Mouse (Mus musculus) gastrocnemius, adult 8-10 months (tissue): Measurements from ENCODE around the gene Eid2b. TPM values are rescaled to one million over a fixed set of nuclear protein-coding genes. Genes with fewer than 3 reads are reported as not detected.

Source experiments
- DNase-seq, 2 experiments: peaks; one replicate each; pipeline ENCODE4 v3.0.0; 2022; ENCODE audit warnings: low spot score in 2 of 2
- total RNA-seq, 4 experiments: library from RNA; stranded (reverse); gene quantifications; 2 replicates each; pipeline ENCODE4 v1.2.4; 2022

The Eid2b gene
- total RNA-seq, 4 experiments from 2014 or later: 5.1 to 7.2 (median 6.3) TPM

DNA sequence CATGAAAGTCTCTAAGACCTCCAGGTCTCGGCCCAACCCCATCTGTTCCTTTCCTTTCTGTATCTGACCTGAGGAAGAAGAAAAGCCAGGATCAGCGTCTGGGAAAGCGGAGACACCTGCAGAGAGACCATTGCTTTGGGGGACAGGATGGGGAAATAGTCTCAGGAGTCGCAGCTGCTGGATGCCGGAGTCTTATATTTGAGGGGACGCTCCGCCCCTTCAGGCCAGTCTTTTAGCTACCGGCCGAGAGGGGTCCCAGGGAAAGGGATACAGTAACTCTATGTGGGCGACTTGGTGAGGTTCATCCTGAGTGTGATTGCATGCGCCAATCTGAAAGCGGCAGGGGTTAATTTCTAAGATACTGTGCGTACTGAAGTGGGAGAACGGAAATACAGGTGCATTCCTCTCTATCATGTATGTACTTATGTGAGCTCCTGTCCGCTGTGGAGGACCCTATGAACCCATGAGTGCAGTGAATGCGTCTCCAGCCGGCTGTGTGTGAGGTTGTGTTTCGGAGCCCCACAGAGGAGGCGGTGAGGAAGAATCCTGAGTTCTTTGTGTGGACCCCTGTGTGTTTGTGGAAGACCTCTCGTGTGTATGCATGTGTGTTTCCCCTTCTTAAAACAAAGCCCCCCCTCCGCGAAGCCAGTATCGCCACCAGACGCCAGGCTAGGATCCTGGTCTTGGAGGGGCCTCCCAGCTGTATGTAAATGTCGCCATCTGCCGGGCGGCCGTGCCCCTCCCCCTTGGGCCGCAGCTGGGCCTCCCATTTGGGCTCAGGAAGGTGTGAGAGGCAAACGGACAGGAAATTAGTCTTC, 24.3 kb downstream of the Eid2b start, which contains the start of gene Dll3:
Gene Dll3 (minus strand): TSS at position 623 of the 818 bp plus-strand sequence.
- DNase-seq: no peak

DNA sequence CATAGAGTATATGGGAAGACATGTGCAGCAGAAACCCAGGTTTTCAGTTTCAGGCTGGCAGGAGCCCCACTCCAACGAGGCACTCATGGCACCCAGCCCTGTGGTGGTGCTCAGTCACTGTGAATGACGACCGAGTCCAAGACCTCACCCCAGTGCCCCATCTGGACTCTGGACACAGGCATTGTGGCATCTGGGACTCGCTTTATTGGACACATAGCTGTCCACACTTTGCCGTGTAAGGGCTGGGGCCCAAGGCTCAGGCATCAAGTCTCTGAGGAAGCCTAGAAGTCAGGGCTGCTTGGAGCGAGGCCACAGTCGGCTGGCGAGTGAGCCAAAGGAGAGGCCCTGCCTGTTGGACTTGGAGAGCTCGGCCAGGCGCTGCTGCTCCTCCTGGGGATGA, 28.1 kb downstream of the Eid2b start:
- no peak for DNase-seq

DNA sequence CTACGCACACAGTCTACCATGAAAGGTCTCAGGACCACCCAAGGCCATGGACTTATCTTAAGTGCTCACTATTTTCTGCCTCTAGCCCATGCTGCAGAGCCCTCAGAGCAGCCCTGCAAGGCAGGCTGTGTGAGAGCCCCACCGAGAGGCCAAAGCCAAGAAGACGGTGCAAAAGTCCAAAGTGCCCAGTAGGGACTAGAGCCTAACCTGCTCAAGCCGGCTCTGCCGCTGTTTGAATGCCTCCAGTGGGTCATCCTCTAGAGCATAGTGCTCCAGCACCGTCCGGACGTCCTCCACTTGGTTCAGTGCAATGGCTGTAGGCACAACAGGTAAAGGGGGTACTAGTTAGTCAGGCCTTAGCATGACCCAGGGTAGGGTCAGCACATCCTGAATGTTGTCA, 28.7 kb downstream of the Eid2b start:
- DNase-seq: no peak

DNA sequence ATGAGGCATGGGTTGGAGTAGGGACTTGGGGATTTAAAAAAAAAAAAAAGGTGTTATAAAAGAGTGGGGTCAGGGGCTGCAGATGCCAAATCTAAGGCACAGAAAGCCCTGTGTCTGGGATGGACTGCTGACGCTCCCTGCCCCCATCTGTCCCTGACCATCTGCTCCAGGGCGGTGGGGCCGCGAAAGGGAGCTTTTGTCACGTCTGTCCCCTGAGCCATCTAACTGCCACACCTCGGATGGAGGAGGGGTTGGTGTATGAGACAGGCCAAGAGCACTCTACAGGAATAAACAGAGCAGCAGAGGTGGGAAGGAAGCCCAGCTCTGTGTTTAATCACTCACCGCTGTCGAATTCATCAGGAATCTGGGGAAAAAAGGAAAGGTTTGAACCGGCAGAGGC, 32.2 kb downstream of the Eid2b start:
- DNase-seq: no peak

DNA sequence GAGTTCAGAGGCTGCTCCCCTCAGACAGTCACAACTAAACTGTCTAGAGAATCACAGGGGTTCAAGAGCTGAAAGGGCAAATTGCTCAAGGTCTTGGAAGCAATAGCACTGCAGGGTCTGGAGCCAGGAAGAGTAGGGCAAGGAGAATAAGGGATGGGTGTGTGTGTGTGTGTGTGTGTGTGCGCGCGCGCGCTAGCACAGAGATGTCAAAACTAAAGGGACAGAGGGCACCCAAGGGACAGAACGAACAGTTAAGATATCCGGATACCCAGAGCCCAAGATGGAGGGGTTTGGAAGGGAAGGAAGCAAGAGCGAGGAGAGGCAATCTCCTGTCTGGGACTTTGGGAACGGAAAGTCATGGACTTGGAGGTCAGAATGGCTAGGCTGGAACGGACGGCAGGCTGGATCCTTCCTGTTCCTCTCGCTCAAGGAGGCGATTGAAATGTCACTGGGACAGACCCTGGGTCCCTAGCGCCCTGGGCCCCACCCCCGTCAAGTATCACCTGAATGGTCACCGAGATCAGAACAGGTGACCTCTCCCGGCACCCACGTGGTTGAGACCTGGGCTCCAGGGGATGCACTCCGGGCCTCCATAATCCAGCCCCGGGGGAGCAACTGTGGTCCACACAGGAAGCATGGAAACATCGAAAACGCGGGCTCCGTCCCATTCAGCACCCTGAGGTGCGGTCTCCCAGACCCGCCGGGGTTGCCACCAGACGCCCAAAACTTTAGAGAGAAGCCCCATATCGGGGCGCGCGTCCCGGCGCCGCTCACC, 33.8 kb downstream of the Eid2b start:
- DNase-seq: peak in 1 of 2 experiments; percentile 23

DNA sequence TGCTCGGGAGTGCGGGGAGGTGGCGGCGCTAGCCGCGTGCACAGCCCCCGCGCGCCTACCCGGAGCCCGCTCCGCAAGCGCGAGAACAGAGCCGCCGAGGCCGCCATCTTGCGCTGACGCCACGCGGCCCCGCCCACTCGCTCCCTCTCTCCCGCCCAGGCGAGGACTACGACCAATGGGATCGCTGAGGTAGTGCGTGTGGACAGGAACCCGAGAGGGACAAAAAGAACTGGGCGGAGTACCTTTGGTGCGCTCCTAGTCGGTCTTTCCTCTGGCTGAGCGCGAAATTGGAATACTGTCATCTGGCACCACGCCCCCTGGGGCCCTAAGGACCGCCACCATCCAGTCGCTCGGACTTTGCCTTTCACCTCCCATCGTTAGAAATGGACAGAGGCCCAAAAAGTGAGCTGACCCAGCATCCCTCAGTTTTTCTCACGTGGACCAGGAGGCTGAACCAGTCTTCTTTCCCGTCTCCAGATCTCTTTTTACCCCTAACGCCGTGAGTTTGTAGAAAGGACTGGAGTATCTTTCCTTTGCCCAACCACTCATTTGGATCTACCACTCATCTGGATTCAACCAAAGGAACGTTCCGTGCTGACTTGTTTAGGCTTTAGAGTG, 34.5 kb downstream of the Eid2b start, which contains the start of gene Timm50:
Gene Timm50 (minus strand): TSS at position 147 of the 618 bp plus-strand sequence.
- peak; percentile 95 for DNase-seq

DNA sequence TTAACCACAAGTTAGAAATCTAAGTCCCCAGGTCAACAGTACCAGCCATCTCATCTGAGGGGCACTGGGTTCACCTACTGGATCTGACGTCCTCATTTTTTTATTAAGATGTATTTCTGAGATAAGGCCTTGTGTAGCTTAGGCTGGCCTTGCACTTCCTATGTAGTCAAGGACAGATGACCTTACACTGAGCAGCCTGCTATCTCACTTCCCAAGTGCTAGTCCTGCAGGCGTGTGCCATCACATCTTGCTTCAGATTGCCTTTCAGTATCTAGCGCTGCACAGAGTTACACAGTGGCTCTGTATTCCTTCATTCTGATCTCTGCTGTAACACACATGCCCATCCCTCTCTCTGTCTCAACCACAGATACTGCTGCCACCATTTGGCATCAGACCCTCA, 40.5 kb downstream of the Eid2b start:
- no peak for DNase-seq

DNA sequence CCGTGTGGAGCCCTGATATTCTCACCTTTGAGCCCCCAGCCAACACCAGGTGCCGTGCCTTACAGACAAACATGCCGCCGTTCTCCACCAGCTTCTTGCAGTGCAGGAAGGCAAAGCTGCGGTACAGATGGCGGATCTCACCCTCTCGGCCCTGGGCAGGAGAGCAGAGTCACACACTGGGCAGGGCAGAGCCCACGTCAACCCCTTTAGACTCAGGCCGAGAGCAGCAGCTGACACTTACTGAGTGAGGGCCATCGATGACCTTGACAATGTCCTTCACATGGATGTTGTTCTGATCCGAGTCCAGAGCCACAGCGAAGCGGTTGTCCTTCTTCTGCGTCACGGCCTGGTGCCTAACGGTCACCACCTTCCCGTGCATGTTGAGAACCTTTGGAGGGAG, 41.2 kb downstream of the Eid2b start:
- no peak for DNase-seq

DNA sequence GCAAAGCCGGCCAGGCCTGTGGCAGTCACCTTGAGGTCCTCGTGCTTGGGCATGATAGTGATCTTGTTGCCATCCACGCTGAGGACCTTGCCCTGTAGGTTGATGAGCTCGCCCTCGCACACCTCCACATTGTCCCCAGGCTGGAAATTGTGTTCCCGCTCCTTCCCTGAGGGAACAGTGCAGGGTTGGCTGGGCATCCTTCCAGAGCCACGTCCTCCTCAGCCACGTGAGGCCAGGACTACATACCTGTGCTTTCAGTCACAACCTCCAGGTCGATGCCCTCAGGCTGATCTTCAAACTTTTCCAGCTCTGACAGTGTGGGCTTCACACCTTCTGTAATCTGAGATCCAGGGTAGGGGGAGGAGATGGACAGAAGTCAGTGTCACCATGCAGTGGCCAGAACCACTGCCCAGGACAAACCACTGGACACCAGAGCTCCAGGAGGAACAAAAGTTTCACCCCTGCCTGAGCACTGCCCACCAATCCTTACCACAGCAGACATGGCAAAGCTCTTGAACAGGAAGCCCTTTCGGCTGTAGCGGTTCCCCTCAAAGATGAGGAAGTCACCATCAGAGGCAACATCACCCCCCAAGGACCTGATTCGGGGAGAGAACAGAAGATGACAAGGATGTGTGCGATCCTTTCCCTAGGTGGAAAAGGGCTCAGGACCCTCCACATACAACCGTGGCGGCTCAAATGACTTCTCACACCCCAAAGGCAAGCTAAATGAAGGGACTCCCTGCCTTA, 44.6 kb downstream of the Eid2b start:
- DNase-seq: no peak

DNA sequence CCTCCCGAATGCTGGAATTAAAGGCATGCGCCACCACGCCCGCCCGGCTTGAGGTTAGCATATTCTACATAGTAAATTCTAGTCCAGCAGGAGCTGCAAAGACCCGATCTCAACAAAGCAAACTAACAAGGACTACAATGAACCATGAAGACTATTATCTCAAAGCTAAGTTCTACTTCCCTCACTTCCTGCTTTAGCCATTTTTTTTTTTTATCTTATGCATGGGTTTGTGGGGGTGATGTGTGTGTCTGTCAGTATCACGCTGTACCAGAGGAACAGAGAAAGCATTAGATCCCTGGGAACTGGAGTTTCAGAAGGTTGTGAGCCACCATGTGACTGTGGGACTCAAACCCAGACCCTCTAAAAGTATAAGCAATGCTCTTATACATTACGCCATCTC, 47.8 kb downstream of the Eid2b start:
- no peak for DNase-seq

DNA sequence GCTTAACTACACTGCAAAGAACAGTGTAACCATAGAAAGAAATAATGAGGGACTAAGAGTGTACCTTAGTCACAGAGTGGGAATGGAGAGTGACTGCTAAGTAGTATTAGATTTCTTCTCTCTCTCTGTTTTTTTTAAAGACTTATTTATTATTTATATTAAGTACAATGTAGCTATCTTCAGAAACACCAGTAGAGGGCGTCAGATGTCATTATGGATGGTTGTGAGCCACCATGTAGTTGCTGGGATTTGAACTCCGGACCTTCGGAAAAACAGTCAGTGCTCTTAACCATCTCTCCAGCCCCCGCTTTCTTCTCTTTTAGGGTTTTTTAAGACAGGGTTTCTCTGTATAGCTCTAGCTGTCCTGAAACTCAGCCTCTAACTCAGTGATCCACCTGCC, 48.9 kb downstream of the Eid2b start:
- DNase-seq: no peak

DNA sequence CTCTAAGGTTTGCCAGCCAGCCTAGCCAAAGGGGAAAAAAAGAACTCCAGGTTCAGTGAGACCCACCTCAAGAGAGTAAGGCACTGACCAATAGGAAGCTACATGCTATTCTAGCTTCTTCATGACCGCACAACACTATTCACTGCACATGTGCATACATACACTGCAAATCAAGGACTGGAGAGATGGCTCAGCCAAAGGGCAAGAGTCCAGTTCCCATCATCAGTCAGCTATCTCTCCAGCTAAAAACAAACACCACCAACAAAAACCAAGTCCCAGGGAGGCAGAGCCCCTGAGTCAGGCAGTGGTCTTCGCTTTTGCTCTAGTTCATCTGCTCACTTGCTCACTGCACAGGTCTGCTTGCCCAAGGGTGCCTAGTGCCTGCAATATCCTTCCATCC, 50.7 kb downstream of the Eid2b start:
- DNase-seq: no peak

Other genes with a start within 250 kb of the Eid2b start
- gene Psmc4, start 227.6 kb upstream of the Eid2b start, total RNA-seq: 10 to 100 TPM; 96.1 to 99.7 (median 97.2) TPM
- under 1 TPM in 1 of 4 experiments, not detected in 3; 0.08 TPM for gene Fcgbp, start 206.5 kb upstream of the Eid2b start, total RNA-seq
- gene 9530053A07Rik, start 148.3 kb upstream of the Eid2b start, total RNA-seq: not detected
- gene Fbl, start 108.0 kb upstream of the Eid2b start, total RNA-seq: 10 to 100 TPM; 16.8 to 25.3 (median 18.6) TPM
- 10 to 100 TPM; 58.2 to 74.5 (median 66.1) TPM for gene Dyrk1b, start 98.3 kb upstream of the Eid2b start, total RNA-seq
- 1 to 10 TPM; 5.6 to 5.9 (median 5.8) TPM for gene Eid2, start 9.9 kb upstream of the Eid2b start, total RNA-seq
- gene Selenov, start 13.4 kb downstream of the Eid2b start, total RNA-seq: not detected
- gene Dll3, start 24.5 kb downstream of the Eid2b start, total RNA-seq: not detected
- gene Timm50, start 34.3 kb downstream of the Eid2b start, total RNA-seq: 10 to 100 TPM; 39.4 to 49.9 (median 45.0) TPM
- 10 to 100 TPM; 61.6 to 76.5 (median 73.0) TPM for gene Supt5, start 61.0 kb downstream of the Eid2b start, total RNA-seq
- gene Rps16, start 72.9 kb downstream of the Eid2b start, total RNA-seq: 100 to 1,000 TPM; 442 to 558 (median 490) TPM
- 1 to 10 TPM; 2.0 to 3.3 (median 2.6) TPM for gene Plekhg2, start 94.9 kb downstream of the Eid2b start, total RNA-seq
- 10 to 100 TPM in 2 of 4 experiments, 1 to 10 TPM in 2; 6.5 to 25.6 (median 9.0) TPM for gene Zfp36, start 102.5 kb downstream of the Eid2b start, total RNA-seq
- 10 to 100 TPM; 19.3 to 24.6 (median 20.5) TPM for gene Med29, start 115.0 kb downstream of the Eid2b start, total RNA-seq
- gene Paf1, start 115.2 kb downstream of the Eid2b start, total RNA-seq: 10 to 100 TPM; 19.8 to 32.6 (median 24.8) TPM
- gene Gmfg, start 159.7 kb downstream of the Eid2b start, total RNA-seq: 1 to 10 TPM in 2 of 4 experiments, under 1 TPM in 1, not detected in 1; 0.46 to 1.7 (median 1.3) TPM
- gene Lrfn1, start 174.2 kb downstream of the Eid2b start, total RNA-seq: under 1 TPM in 2 of 4 experiments, not detected in 2; 0.08 to 0.34 TPM
- not detected for gene Ifnl2, start 232.7 kb downstream of the Eid2b start, total RNA-seq
- not detected for gene Ifnl3, start 245.1 kb downstream of the Eid2b start, total RNA-seq